Mouse (Mus musculus) liver, adult 2 months (tissue): ENCODE measurements around the gene Gli1. TPM values are rescaled to one million over a fixed set of nuclear protein-coding genes. Genes with fewer than 3 reads are reported as not detected.
A peak's percentile ranks its signal among the peaks of the same experiment; 100 is the strongest.

ENCODE experiments used
- DNase-seq: peaks from one replicate; pipeline ENCODE4 v3.0.0-alpha.2; 2011; ENCODE audit warnings: low read depth, low spot score; ENCODE audit errors: extremely low read depth
- H3K27ac ChIP-seq: fragments of 200-500 bp; replicated peaks from 2 replicates; pipeline ENCODE4 v1.5.1; 2012; ENCODE audit warnings: low read depth, mild to moderate bottlenecking, control low read depth, inconsistent platforms, low read length; ENCODE audit not compliant: insufficient read depth
- H3K27me3 ChIP-seq: fragments of 200-500 bp; 2 replicates; pipeline ENCODE4 v1.6.1; 2012; ENCODE audit warnings: mild to moderate bottlenecking, moderate library complexity, low read length, inconsistent platforms; ENCODE audit not compliant: control insufficient read depth, insufficient read depth
- H3K36me3 ChIP-seq: fragments of 200-500 bp; 2 replicates; pipeline ENCODE4 v1.6.1; 2012; ENCODE audit warnings: low read length, inconsistent platforms; ENCODE audit not compliant: control insufficient read depth, insufficient read depth
- H3K4me1 ChIP-seq: fragments of 200-500 bp; 2 replicates; pipeline ENCODE4 v1.6.1; 2011; ENCODE audit warnings: low read length; ENCODE audit not compliant: control insufficient read depth, insufficient read depth
- H3K4me3 ChIP-seq: fragments of 200-500 bp; 2 replicates; pipeline ENCODE4 v1.5.1; 2011; ENCODE audit warnings: low read depth, mild to moderate bottlenecking, control low read depth, low read length, moderate library complexity; ENCODE audit not compliant: insufficient read depth
- H3K79me2 ChIP-seq: fragments of 200-500 bp; 2 replicates; pipeline ENCODE4 v1.6.1; 2012; ENCODE audit warnings: inconsistent platforms, mild to moderate bottlenecking, low read length, moderate library complexity; ENCODE audit not compliant: control insufficient read depth, insufficient read depth
- H3K9ac ChIP-seq: fragments of 200-500 bp; 2 replicates; pipeline ENCODE4 v1.6.1; 2012; ENCODE audit warnings: low read depth, mild to moderate bottlenecking, control low read depth, inconsistent platforms, low read length
- CTCF ChIP-seq: fragments of 200-500 bp; IDR thresholded peaks from 2 replicates; pipeline ENCODE4 v1.5.1; 2011; ENCODE audit warnings: low read depth, low read length, control low read depth
- POLR2A ChIP-seq: fragments of 200-500 bp; IDR thresholded peaks from 2 replicates; pipeline ENCODE4 v1.6.1; 2011; ENCODE audit warnings: low read length, control low read depth; ENCODE audit not compliant: insufficient read depth; ENCODE audit errors: extremely low read depth
- WGBS: fragments of 180-500 bp; shearing (Covaris S2); methylation state at CpG from one replicate; pipeline ENCODE4 v1.1.7; 2018; 5-methylcytosine and 5-hydroxymethylcytosine counted together
- polyA plus RNA-seq: library from polyadenylated mRNA; depleted of rRNA; stranded (reverse); fragments of >200 nt; gene quantifications from 2 replicates; pipeline ENCODE4 v1.2.3, GENCODE M21; 2012
- total RNA-seq: library from RNA; depleted of rRNA; stranded (reverse); fragments of >200 nt; gene quantifications from 2 replicates; pipeline ENCODE4 v1.2.3, GENCODE M21; 2014

Gene Gli1
- total and polyA plus RNA-seq, 2 experiments = 0.04 TPM; not detected in 1

- DNase-seq = peak; percentile 94
- Histone ChIP-seq H3K27me3 (no peaks in the 10 kb centered on the region), H3K27ac (peak overlapping the region; percentile 95), H3K79me2 (peaks cover 13% of the 10 kb centered on the region; the same call in 1 of the 2 replicates), H3K4me3 (peak overlapping the region; percentile 67), H3K4me1 (peaks cover 30% of the 10 kb centered on the region), H3K36me3 (peaks cover 7% of the 10 kb centered on the region; the same call in 1 of the 2 replicates), H3K9ac (peak overlapping the region; percentile 80)
- TF ChIP-seq CTCF (peak; percentile 34; the same call in 1 of the 2 replicates), POLR2A (peak; percentile 43; the same call in 1 of the 2 replicates)
- WGBS = 15% methylated on average over 8 of the region's 8 CpGs
Observed at GRCm38 (mm10) chr10:127351719-127352118, 9.9 kb upstream of the Gli1 start.

GRCm38 (mm10) chr10:127351285-127351595 lies 9.5 kb upstream of the Gli1 start:
- TF ChIP-seq POLR2A (no peak), CTCF (no peak)
- H3K4me3 ChIP-seq = peak overlapping the region; percentile 67
- H3K9ac ChIP-seq = peak overlapping the region; percentile 80
- peaks cover 7% of the 10 kb centered on the region; the same call in 1 of the 2 replicates for H3K36me3 ChIP-seq
- H3K4me1 ChIP-seq = peaks cover 25% of the 10 kb centered on the region
- peak overlapping the region; percentile 95 for H3K27ac ChIP-seq
- no peaks in the 10 kb centered on the region for H3K27me3 ChIP-seq
- DNase-seq = peak; percentile 34
- 26% methylated on average over 8 of the region's 8 CpGs for WGBS
- H3K79me2 ChIP-seq = peaks cover 13% of the 10 kb centered on the region; the same call in 1 of the 2 replicates

GRCm38 (mm10) chr10:127350594-127351284 lies 9.0 kb upstream of the Gli1 start:
- Histone ChIP-seq H3K27me3 (no peaks in the 10 kb centered on the region), H3K36me3 (peaks cover 7% of the 10 kb centered on the region; the same call in 1 of the 2 replicates), H3K9ac (peak overlapping the region; percentile 80), H3K4me1 (peaks cover 20% of the 10 kb centered on the region), H3K4me3 (peak overlapping the region; percentile 67), H3K27ac (peak overlapping the region; percentile 95), H3K79me2 (peaks cover 13% of the 10 kb centered on the region; the same call in 1 of the 2 replicates)
- peak; percentile 82 for DNase-seq
- TF ChIP-seq POLR2A (peak; percentile 79), CTCF (peak; percentile 92)
- 4% methylated on average over 24 of the region's 24 CpGs for WGBS

- H3K9ac ChIP-seq = peak overlapping the region; percentile 80
- no peaks in the 10 kb centered on the region for H3K27me3 ChIP-seq
- peaks cover 13% of the 10 kb centered on the region; the same call in 1 of the 2 replicates for H3K79me2 ChIP-seq
- DNase-seq = no peak
- H3K4me1 ChIP-seq = peaks cover 17% of the 10 kb centered on the region
- TF ChIP-seq POLR2A (no peak), CTCF (no peak)
- H3K36me3 ChIP-seq = peaks cover 7% of the 10 kb centered on the region; the same call in 1 of the 2 replicates
- peak overlapping the region; percentile 67 for H3K4me3 ChIP-seq
- peak overlapping the region; percentile 95 for H3K27ac ChIP-seq
- WGBS = 24% methylated on average over 8 of the region's 8 CpGs
Observed at GRCm38 (mm10) chr10:127349810-127350209, 8.0 kb upstream of the Gli1 start.

DNA sequence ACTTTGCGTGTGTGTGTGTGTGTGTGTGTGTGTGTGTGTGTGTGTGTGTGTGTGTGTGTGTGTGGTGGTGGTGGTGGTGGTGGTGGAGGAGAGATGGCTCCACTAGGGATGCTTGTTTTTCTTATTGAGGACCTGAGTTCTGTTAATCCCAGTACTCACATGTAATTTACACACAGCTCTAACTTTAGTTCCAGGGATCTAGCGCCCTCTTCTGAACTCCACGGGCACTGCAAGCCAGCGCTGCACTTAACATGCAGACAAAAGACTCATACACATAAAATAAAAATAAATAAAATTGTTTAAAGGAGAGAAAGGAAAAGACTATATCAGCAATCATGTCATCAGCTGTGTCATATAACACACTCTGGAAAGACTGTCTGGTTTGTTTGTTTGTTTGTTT lies 7.2 kb upstream of the Gli1 start:
- peaks cover 10% of the 10 kb centered on the region for H3K4me1 ChIP-seq
- H3K36me3 ChIP-seq = peaks cover 7% of the 10 kb centered on the region; the same call in 1 of the 2 replicates
- no peak overlapping the region for H3K4me3 ChIP-seq
- H3K79me2 ChIP-seq = peaks cover 9% of the 10 kb centered on the region; the same call in 1 of the 2 replicates
- no peaks in the 10 kb centered on the region for H3K27me3 ChIP-seq
- WGBS = 61% methylated on average over 4 of the region's 4 CpGs
- H3K9ac ChIP-seq = no peak overlapping the region
- TF ChIP-seq CTCF (peak; percentile 56), POLR2A (no peak)
- H3K27ac ChIP-seq = no peak overlapping the region
- peak; percentile 51 for DNase-seq

GRCm38 (mm10) chr10:127346173-127346572 lies 4.4 kb upstream of the Gli1 start:
- Histone ChIP-seq H3K79me2 (peaks cover 6% of the 10 kb centered on the region; the same call in 1 of the 2 replicates), H3K4me3 (no peak overlapping the region), H3K27me3 (no peaks in the 10 kb centered on the region), H3K36me3 (peaks cover 7% of the 10 kb centered on the region; the same call in 1 of the 2 replicates), H3K4me1 (peaks cover 3% of the 10 kb centered on the region; the same call in 1 of the 2 replicates), H3K9ac (no peak overlapping the region), H3K27ac (no peak overlapping the region)
- DNase-seq = no peak
- 93% methylated on average over 3 of the region's 3 CpGs for WGBS
- TF ChIP-seq CTCF (no peak), POLR2A (no peak)
